Mouse (Mus musculus): Measurements from ENCODE around the gene AI597479.

GRCm38 (mm10) chr1:43157907-43158306, 59.4 kb downstream of the AI597479 start:
- TF ChIP-seq CTCF (IDR thresholded peaks at IDR 0.05; ENCODE audit: borderline replicate concordance, control insufficient read depth, extremely low read depth, insufficient read depth, low read length, poor library complexity) (no peak), POLR2A (IDR thresholded peaks at IDR 0.05; ENCODE audit: control insufficient read depth, extremely low read depth, insufficient read depth, low read length, poor library complexity) (no peak)

All from thymus, adult 2 months (tissue).